Mouse (Mus musculus): ENCODE data around the gene Ogfod1.
A peak's percentile ranks its signal among the peaks of the same experiment; 100 is the strongest.

Ogfod1 gene

DNA sequence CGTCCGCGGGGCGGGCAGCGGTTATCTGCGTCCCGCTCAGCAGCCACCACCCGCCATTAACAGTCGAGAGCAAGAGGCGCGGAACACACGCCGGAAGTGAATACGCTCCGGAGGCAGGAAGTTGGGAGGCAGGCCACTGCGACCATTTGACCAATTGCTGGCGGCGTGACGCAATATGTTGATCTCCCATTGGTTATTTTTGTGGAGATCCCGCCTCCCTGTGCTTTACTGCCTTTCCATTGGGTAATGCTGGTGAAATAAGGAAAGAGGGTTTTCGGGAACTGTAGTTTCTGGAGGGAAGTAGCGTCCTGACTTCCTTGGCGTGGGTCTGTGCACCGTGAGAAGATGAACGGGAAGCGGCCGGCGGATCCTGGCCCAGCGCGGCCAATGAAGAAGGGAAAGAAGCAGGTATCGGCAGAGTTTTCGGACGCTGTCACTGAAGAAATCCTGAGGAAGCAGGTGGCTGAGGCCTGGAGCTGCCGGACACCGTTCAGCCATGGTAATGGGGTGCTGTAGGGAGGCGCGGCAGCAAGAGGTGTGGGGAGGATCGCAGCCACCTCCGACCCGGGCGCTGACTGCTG lies at the start of gene Ogfod1, which contains the start of gene Nudt21:
TSS of gene Ogfod1 (plus strand) at position 255 of the 581 bp plus-strand sequence.
TSS of gene Nudt21 (minus strand) at position 88 of the 581 bp plus-strand sequence.
- DNase-seq (ENCODE audit: inconsistent ontology term): peak; percentile 98

GRCm38 (mm10) chr8:93989739-93990138 lies 47.3 kb upstream of the Ogfod1 start:
- no peak for DNase-seq (ENCODE audit: inconsistent ontology term)

- DNase-seq (ENCODE audit: inconsistent ontology term): no peak
These were observed 38.0 kb upstream of the Ogfod1 start for GRCm38 (mm10) chr8:93998961-93999360.

DNA sequence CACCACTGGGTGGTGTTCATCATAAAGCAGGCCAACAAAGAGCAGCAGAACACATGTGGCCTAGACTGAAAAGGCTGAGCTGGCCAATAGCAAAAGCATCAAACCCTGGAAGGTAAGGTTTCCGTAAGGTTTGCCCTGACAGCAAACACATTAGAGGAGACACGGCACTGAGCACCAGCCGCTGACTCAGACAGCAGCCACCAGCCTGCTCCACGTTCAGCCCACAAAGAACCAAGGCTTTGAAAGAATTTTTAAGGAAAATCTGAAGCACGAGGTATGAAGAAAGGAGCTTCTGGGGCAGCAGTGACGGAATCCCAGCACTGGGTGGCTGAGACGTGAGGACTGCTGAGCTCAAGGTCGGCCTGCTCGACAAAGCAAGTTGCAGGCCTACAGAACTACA lies 32.9 kb upstream of the Ogfod1 start:
- DNase-seq (ENCODE audit: inconsistent ontology term): no peak

- DNase-seq (ENCODE audit: inconsistent ontology term): no peak
These were observed 27.7 kb upstream of the Ogfod1 start for GRCm38 (mm10) chr8:94009243-94009845.

DNA sequence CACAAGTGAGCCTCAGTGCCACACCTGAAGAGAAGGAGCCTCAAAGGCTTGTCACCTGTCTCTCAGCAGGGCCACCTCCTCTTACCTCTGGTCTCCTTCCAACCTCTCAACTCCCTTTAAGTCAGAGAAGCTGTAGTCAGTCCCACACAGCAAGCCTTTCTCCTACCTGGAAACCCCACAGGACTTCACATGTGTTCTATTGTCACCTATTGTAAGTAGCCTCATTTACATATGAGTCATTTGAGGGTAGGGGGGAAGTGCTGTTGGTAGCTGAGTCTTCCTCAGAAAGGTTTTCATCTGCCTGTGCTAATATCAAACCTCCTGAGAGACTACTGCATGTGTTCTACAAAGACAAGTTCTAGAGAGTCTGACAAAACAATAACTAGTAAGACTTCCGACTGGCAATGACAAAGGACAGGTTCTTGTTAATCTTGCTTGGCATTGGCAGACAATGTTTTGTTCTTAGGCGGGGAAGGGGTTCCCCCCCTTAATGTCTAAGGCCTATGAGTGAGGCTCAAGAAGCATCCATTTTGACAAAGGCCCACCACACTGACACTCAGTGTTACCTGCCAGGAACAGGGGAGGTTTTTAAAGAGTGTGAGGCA lies 26.8 kb upstream of the Ogfod1 start:
- DNase-seq (ENCODE audit: inconsistent ontology term): no peak

GRCm38 (mm10) chr8:94011076-94012012 lies 25.7 kb upstream of the Ogfod1 start:
- no peak for DNase-seq (ENCODE audit: inconsistent ontology term)

DNA sequence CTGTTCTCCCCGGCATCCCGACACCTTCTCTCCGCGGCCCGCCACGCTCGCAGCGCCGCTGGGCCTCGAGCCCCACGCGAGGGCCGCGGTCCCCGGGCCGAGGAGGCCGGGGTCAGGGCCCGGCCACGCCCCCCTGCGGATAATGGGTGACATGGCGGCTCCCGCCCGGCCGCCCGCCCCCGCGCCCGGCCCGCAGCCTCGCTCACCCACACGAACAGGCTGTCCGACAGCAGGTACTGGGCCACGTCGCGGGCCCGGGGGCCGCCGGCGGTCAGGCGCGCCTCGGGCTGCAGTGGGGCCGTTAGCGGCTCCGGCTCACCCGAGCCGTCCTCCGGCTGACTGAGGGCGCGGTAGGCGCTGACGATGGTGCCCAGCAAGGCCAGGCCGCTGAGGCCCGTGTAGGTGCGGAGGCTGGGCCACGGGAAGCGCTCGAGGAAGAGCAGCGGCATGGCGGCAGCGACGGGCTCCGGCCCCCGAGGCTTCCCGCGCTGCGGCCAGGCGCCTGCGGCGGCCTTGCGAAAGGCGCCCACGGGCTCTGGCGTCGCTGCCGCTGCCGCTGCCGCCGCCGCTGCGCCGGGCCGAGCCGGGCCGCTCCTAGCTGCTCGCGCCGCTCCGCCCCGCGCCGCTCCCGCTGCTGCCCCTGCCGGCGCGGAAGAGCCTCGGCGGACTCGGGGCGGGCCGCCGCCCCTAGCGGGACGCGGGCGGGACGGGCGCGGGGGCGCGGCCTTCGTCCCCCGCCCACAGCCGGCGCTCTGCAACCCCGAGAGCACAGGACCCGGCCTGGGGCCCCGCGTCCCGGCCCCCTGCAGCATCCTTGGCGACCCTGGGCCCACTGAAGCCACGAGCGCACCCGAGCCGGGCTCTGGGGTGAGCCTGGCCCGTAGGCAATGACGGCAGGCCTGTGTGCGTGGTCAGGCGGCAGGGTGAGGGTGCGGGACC lies 24.7 kb upstream of the Ogfod1 start, which contains the start of gene Amfr:
TSS of gene Amfr (minus strand) at position 830 of the 939 bp plus-strand sequence.
- DNase-seq (ENCODE audit: inconsistent ontology term): peak; percentile 91

DNA sequence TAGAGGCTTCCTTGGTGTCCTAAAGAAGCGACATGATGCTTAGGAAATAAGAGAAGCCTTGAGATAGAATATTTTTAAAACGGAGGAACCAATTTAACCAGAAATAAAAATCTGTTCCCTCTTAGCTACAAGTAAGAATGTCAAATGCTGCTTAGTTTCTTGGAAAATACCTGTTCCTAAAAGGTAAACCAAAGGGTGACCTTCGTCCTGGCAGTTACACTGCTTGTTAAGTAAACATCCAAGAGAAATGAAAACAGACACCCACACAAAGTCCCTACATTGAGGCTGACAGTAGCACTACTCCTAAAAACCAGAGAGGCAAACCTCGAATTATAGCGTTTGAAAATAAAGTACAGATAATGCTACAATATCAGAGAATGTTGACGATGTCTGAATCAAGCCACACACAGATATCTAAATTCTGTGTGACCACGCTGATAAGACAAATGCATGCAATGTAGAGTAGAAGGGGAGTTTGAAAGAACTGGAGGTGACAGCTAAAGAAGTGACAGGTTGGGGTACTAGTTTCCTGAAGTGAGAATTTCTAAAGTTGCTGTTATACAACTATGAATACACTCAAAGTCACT lies 23.9 kb upstream of the Ogfod1 start:
- no peak for DNase-seq (ENCODE audit: inconsistent ontology term)

DNA sequence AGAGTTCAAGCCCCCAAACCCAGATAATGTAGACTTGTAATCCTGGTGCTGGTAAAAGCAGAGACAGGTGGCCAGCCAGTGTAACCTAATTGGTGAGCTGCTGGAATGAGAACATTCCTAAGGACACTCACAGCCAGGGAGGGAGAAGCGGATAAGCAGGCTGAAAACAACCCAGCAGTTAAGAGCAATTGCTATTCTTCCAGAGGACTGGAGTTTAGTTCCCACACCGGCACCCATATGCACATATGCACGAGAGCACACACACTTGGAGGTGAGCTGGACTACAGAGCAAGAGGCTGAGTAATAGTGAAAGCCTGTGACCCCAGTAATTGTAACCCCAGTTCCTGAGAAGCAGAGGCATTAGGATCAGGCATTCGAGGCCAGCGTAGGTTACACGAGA lies 13.1 kb upstream of the Ogfod1 start:
- no peak for DNase-seq (ENCODE audit: inconsistent ontology term)

DNA sequence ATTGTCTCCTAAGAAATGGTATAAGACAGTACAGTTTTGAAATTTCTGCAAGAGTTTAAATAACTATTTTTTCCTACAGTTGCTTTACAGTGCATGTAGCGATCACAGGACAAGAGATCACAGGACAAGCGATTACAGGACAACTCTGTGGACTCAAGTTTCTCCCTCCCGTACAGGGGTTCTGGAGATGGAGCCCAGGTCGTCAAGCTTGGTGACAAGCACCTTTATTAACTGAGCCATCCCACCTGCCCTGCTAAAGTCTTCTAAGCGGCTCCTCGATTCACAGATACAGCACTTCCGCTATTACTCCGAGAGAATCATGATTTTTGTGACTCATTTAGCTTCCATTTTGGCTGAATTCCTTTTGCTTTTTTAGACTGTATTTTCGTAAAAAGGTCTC lies 7.3 kb upstream of the Ogfod1 start:
- no peak for DNase-seq (ENCODE audit: inconsistent ontology term)

DNA sequence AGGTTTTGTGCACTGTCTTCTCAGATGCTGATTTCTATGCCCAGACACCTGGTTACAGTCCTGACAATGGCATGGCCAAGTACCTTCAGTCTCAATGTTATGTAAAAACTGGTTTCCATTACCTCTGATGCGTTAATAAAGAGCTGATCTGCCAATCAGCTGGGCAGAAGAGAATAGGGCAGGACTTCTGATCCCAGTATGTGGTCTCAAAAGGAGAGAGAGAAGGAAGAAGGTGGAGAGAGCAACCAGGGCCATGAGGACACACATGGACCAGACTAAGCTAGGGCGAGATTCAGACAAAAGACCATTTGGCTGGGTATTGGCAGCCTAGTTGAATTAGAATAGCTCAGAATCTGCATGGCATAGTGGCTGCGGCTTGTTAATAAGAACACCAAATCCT lies 3.4 kb upstream of the Ogfod1 start:
- no peak for DNase-seq (ENCODE audit: inconsistent ontology term)

- no peak for DNase-seq (ENCODE audit: inconsistent ontology term)
These were observed 1.8 kb upstream of the Ogfod1 start for GRCm38 (mm10) chr8:94035200-94035599.

GRCm38 (mm10) chr8:94036541-94036940 lies 457 bp upstream of the Ogfod1 start:
- peak; percentile 81 for DNase-seq (ENCODE audit: inconsistent ontology term)

- peak; percentile 35 for DNase-seq (ENCODE audit: inconsistent ontology term)
These were observed 808 bp downstream of the Ogfod1 start for GRCm38 (mm10) chr8:94037806-94038205.

GRCm38 (mm10) chr8:94047845-94048244 lies 10.8 kb downstream of the Ogfod1 start:
- DNase-seq (ENCODE audit: inconsistent ontology term): no peak

DNA sequence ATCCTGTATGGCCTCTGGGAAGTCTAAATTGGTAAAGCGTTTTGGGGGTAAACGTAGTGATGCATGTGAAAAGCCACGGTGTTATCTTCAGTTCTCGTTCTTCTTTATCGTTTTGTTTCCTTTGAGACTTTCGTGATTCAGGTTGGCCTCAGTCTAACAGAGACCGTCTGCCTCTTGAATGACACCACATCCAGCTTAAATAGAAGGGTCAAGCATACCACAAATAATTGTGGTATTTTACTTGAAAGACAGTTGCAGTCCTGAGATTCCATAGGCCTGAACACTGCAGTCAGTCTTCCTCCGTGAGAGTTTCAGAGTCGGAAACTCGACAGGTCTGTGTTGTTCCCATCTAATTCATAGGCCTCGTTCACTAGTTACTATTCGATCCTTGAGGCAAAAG lies 15.7 kb downstream of the Ogfod1 start:
- peak; percentile 63 for DNase-seq (ENCODE audit: inconsistent ontology term)

- DNase-seq (ENCODE audit: inconsistent ontology term): no peak
These were observed 20.3 kb downstream of the Ogfod1 start for GRCm38 (mm10) chr8:94057157-94057854.

GRCm38 (mm10) chr8:94066121-94066863 lies 29.3 kb downstream of the Ogfod1 start:
- DNase-seq (ENCODE audit: inconsistent ontology term): no peak

All from Muller cell, postnatal 12 days (primary cell).